Mouse (Mus musculus): ENCODE results near the gene Pramel5. TPM values are rescaled to one million over a fixed set of nuclear protein-coding genes. Genes with fewer than 3 reads are reported as not detected.

The Pramel5 gene
- polyA plus RNA-seq (2012; rRNA removed) = not detected in 2 replicates

DNA sequence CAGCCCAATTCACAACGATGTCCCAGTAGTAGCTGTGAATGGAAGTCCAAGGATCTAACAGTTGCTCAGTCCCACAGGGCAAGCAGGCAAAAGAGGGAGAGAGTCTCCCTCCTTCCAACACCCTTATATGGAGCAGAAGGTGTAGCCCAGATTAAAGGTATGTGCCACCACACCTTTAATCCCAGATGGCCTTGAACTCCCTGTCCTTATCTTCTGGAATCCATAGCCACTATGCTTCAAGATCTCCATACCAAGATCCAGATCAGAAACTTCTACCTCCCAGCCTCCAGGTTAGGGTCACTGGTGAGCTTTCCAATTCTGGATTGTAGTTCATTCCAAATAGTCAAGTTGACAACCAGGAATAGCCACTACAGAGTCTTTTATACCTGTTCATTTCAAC lies at the start of gene Pramel5:
Gene Pramel5 (minus strand): TSS at position 101 of the 400 bp plus-strand sequence.

DNA sequence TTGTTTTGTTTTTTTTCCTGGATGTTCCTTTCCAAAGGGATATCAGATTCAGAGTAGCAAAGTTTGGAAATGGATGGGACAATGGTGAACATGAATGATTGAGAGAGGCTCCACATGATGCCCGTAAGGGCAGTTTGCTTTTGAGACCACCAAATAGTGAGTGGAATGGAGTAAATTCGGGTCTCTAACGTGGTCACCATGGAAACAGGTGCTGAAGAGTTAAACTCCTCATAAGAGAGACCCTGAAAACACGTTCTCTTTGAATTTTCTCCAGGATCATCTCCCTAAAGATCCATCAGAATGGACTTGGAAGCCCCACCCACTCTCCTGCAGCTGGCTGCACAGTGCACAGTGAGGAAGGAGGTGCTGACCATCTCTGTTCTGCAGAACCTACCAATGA lies 49.7 kb upstream of the Pramel5 start, which contains the start of gene Gm13128:
Gene Gm13128 (plus strand): TSS at position 301 of the 400 bp plus-strand sequence.

Other genes starting within 250 kb of the Pramel5 start
- gene Pramel4, start 221.4 kb downstream of the Pramel5 start, polyA plus RNA-seq (2012; rRNA removed) = not detected in 2 replicates
- not detected in 2 replicates for gene Gm13102, start 174.0 kb downstream of the Pramel5 start, polyA plus RNA-seq (2012; rRNA removed)
- not detected in 2 replicates for gene Oog3, start 117.8 kb downstream of the Pramel5 start, polyA plus RNA-seq (2012; rRNA removed)
- gene Oog2, start 89.8 kb downstream of the Pramel5 start, polyA plus RNA-seq (2012; rRNA removed) = not detected in 2 replicates
- not detected in 2 replicates for gene C87977, start 67.2 kb downstream of the Pramel5 start, polyA plus RNA-seq (2012; rRNA removed)
- gene Gm13128, start 49.8 kb upstream of the Pramel5 start, polyA plus RNA-seq (2012; rRNA removed) = not detected in 2 replicates
- not detected in 2 replicates for gene Gm13119, start 77.5 kb upstream of the Pramel5 start, polyA plus RNA-seq (2012; rRNA removed)
- not detected in 2 replicates for gene Pramef20, start 97.4 kb upstream of the Pramel5 start, polyA plus RNA-seq (2012; rRNA removed)
- 0.01 and 0.08 TPM in 2 replicates for gene Pramef12, start 128.0 kb upstream of the Pramel5 start, polyA plus RNA-seq (2012; rRNA removed)
- gene 1700012P22Rik, start 158.3 kb upstream of the Pramel5 start, polyA plus RNA-seq (2012; rRNA removed) = not detected in 2 replicates
- gene Gm9944, start 172.8 kb upstream of the Pramel5 start, polyA plus RNA-seq (2012; rRNA removed) = not detected in 2 replicates
- gene Aadacl3, start 183.3 kb upstream of the Pramel5 start, polyA plus RNA-seq (2012; rRNA removed) = not detected in 2 replicates
- not detected in 2 replicates for gene 9430007A20Rik, start 239.3 kb upstream of the Pramel5 start, polyA plus RNA-seq (2012; rRNA removed)

Measured in liver, embryonic 14 days (tissue).